ENCODE assay signal across 13 mouse cellular contexts in the genomic region with DNA sequence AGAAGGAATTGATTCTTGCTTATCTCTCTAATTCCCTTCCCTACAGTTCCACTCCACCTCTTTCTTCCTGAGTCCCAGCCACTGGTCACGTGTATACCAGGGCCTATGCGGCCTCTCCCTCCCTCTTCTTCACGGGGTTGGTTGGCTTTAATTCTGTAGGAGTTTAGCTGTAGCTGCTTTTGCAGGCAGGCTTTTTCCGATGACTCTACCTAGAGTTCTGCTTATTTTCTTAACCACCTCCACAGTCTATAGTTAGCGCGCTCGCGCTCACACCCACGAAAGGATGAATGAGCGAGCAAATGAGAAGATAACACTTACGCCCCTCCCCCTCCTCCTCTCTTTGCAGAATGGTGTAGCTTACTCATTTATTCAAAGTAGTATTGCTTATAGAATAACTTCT. TPM values are rescaled to one million over a fixed set of nuclear protein-coding genes. Genes with fewer than 3 reads are reported as not detected.
A peak's percentile ranks its signal among the peaks of the same experiment; 100 is the strongest.
DNase-seq lines count a peak whose midpoint lies in the region; ATAC-seq and TF ChIP-seq lines count a peak whose summit lies in the region.
"Had no signal": no experiment of that assay in that cellular context is flagged by ENCODE, and none has a peak within 500 bp of the region (broad histone marks: within the 10 kb centered on the region; RNA-seq: fewer than 3 reads in every experiment).

No protein-coding gene starts in this region.

- H3K36me3 ChIP-seq in kidney, postnatal 0 days (ENCODE audit: insufficient read depth, low read length) = no peaks in the 10 kb centered on the region
- H3K36me3 ChIP-seq in heart, embryonic 15.5 days = no peaks in the 10 kb centered on the region
- H3K36me3 ChIP-seq in kidney, adult 2 months (ENCODE audit: control insufficient read depth, insufficient read depth, low read length) = no peaks in the 10 kb centered on the region
- H3K36me3 ChIP-seq: midbrain, embryonic 13.5 days had no signal

- no peaks in the 10 kb centered on the region for H3K27me3 ChIP-seq in kidney, postnatal 0 days (ENCODE audit: insufficient read depth, low read length)
- no peaks in the 10 kb centered on the region for H3K27me3 ChIP-seq in heart, embryonic 15.5 days
- H3K27me3 ChIP-seq in kidney, adult 2 months (replicated peaks; ENCODE audit: control insufficient read depth, insufficient read depth, low read length) = no peaks in the 10 kb centered on the region
- H3K27me3 ChIP-seq: midbrain, embryonic 13.5 days had no signal

- H3K9me3 ChIP-seq in kidney, postnatal 0 days (replicated peaks; ENCODE audit: low read length) = no peaks in the 10 kb centered on the region
- no peaks in the 10 kb centered on the region for H3K9me3 ChIP-seq in heart, embryonic 15.5 days (replicated peaks)
- H3K9me3 ChIP-seq: midbrain, embryonic 13.5 days had no signal

- WGBS in kidney, postnatal 0 days = 53% methylated on average over 11 of the region's 11 CpGs
- 25% methylated on average over 11 of the region's 11 CpGs for WGBS in heart, embryonic 15.5 days
- WGBS in kidney, adult 2 months = 53% methylated on average over 11 of the region's 11 CpGs

- no peak for TF ChIP-seq CTCF in kidney, postnatal 0 days (IDR thresholded peaks at IDR 0.05; ENCODE audit: low read depth)
- TF ChIP-seq CTCF in brain, embryonic 14.5 days (IDR thresholded peaks at IDR 0.05; ENCODE audit: borderline replicate concordance, extremely low read depth, insufficient read depth, insufficient read length) = no peak
- no peak for TF ChIP-seq CTCF in kidney, adult 2 months (conservative IDR thresholded peaks at IDR 0.05; ENCODE audit: insufficient read depth, insufficient read length, low read depth, low read length)

- peak; percentile 65; the same call in 1 of the 2 replicates for ATAC-seq in kidney, postnatal 0 days (replicated peaks; ENCODE audit: low FRiP score, low read depth)
- no peak for ATAC-seq in heart, embryonic 15.5 days (replicated peaks; ENCODE audit: insufficient number of reproducible peaks, insufficient read depth, low FRiP score, low read depth)
- ATAC-seq: midbrain, embryonic 13.5 days had no signal

- peak overlapping the region; percentile 28; the same call in 1 of the 2 replicates for H3K4me2 ChIP-seq in kidney, postnatal 0 days (ENCODE audit: low read length)
- H3K4me2 ChIP-seq in heart, embryonic 15.5 days = peak overlapping the region; percentile 55
- H3K4me2 ChIP-seq: midbrain, embryonic 13.5 days had no signal

- DNase-seq in kidney, postnatal 0 days (ENCODE audit: low spot score) = peak; percentile 29
- no peak for DNase-seq in kidney, postnatal 14 days
- peak; percentile 19 for DNase-seq in brain, embryonic 14.5 days (ENCODE audit: low read depth)
- peak; percentile 84 to 85 for DNase-seq in right cerebral cortex, adult 2 months (ENCODE audit: low spot score in 2 of 2)
- DNase-seq in testis, postnatal 14 days (ENCODE audit: low spot score) = no peak
- no peak for DNase-seq in liver
- DNase-seq in kidney, adult 2 months = no peak
- DNase-seq: gastrocnemius, postnatal 10 days; kidney, postnatal 4 days; lung, adult 2 months; thymus, adult 2 months had no signal

- no peak for TF ChIP-seq POLR2A in brain, embryonic 14.5 days (IDR thresholded peaks at IDR 0.05; ENCODE audit: borderline replicate concordance, extremely low read depth, insufficient read depth, insufficient read length, poor library complexity, severe bottlenecking)
- no peak for TF ChIP-seq POLR2A in kidney, adult 2 months (IDR thresholded peaks at IDR 0.05; ENCODE audit: low read depth, low read length)

- no peaks in the 10 kb centered on the region for H3K4me1 ChIP-seq in kidney, postnatal 0 days (replicated peaks; ENCODE audit: insufficient read depth, low read length)
- peaks cover 48% of the 10 kb centered on the region for H3K4me1 ChIP-seq in heart, embryonic 15.5 days (replicated peaks)
- no peaks in the 10 kb centered on the region for H3K4me1 ChIP-seq in kidney, adult 2 months (ENCODE audit: control insufficient read depth, insufficient read depth, low read length)
- H3K4me1 ChIP-seq: midbrain, embryonic 13.5 days had no signal

- H3K27ac ChIP-seq in kidney, postnatal 0 days = no peak overlapping the region
- peak overlapping the region; percentile 70 for H3K27ac ChIP-seq in heart, embryonic 15.5 days
- no peak overlapping the region for H3K27ac ChIP-seq in kidney, adult 2 months (ENCODE audit: insufficient read depth, low read depth, low read length)
- H3K27ac ChIP-seq: midbrain, embryonic 13.5 days had no signal

- no peak overlapping the region for H3K4me3 ChIP-seq in kidney, postnatal 0 days (replicated peaks; ENCODE audit: low read depth, low read length)
- peak overlapping the region; percentile 34 for H3K4me3 ChIP-seq in heart, embryonic 15.5 days
- no peak overlapping the region for H3K4me3 ChIP-seq in kidney, adult 2 months (ENCODE audit: insufficient read depth, low read depth, low read length)
- H3K4me3 ChIP-seq: midbrain, embryonic 13.5 days had no signal

- no peak overlapping the region for H3K9ac ChIP-seq in kidney, postnatal 0 days (ENCODE audit: low read depth, low read length)
- peak overlapping the region; percentile 13; the same call in 1 of the 2 replicates for H3K9ac ChIP-seq in heart, embryonic 15.5 days
- H3K9ac ChIP-seq: midbrain, embryonic 13.5 days had no signal

RNA-seq across cellular contexts. Expression of a gene that starts 26.1 kb away (rescaled TPM):
- polyA plus RNA-seq in kidney, postnatal 0 days (2015; fragmentation: Nextera tagmentation; extraction: Ambion mirVana) = 1.1 and 1.6 TPM in 2 replicates
- polyA plus RNA-seq in brain, embryonic 14.5 days (2012; rRNA removed) = 1.0 and 2.2 TPM in 2 replicates
- polyA plus RNA-seq in heart, embryonic 15.5 days (2015; fragmentation: Nextera tagmentation; extraction: Ambion mirVana) = 1.5 and 1.7 TPM in 2 replicates
- 3.1 and 3.2 TPM in 2 replicates for polyA plus RNA-seq in kidney, adult 2 months (2012; rRNA removed)

RNA-seq across cellular contexts. Expression of a gene that starts 42.6 kb away (rescaled TPM):
- 185 and 187 TPM in 2 replicates for polyA plus RNA-seq in kidney, postnatal 0 days (2015; fragmentation: Nextera tagmentation; extraction: Ambion mirVana)
- 66.4 and 66.6 TPM in 2 replicates for polyA plus RNA-seq in brain, embryonic 14.5 days (2012; rRNA removed)
- 141 and 143 TPM in 2 replicates for polyA plus RNA-seq in heart, embryonic 15.5 days (2015; fragmentation: Nextera tagmentation; extraction: Ambion mirVana)
- polyA plus RNA-seq in kidney, adult 2 months (2012; rRNA removed) = 12.8 and 17.6 TPM in 2 replicates

Comparison
In these comparisons a context has a peak if more than half of its experiments do, and no peak if none do; other contexts are left out.
1. DNase-seq: peak in kidney, postnatal 0 days (single experiment), brain, embryonic 14.5 days (single experiment) and right cerebral cortex, adult 2 months (2 of 2); none in kidney, postnatal 14 days (single experiment), testis, postnatal 14 days (single experiment), liver (single experiment) and kidney, adult 2 months (single experiment).